Mouse (Mus musculus) megakaryocyte, embryonic 14.5 days (primary cell): ENCODE data around the gene Dmc1. TPM values are rescaled to one million over a fixed set of nuclear protein-coding genes. Genes with fewer than 3 reads are reported as not detected.

ENCODE experiments used
- H3K27me3 ChIP-seq: replicated peaks from 2 replicates; pipeline ENCODE3; 2012; ENCODE audit warnings: inconsistent platforms
- H3K36me3 ChIP-seq: replicated peaks from 2 replicates; pipeline ENCODE3; 2012; ENCODE audit warnings: low read length, inconsistent platforms, mixed read lengths
- H3K4me1 ChIP-seq: 2 replicates; pipeline ENCODE4 v1.6.1; 2012; ENCODE audit warnings: inconsistent platforms
- H3K4me3 ChIP-seq: replicated peaks from 2 replicates; pipeline ENCODE3; 2012; ENCODE audit warnings: moderate library complexity, mild to moderate bottlenecking, inconsistent platforms
- H3K9me3 ChIP-seq: 2 replicates; pipeline ENCODE4 v1.6.1; 2012; ENCODE audit warnings: inconsistent platforms
- FLI1 ChIP-seq: IDR thresholded peaks from 2 replicates; pipeline ENCODE4 v1.6.1; 2012; ENCODE audit warnings: low read length, inconsistent platforms, mixed read lengths
- GATA1 ChIP-seq: IDR thresholded peaks from 3 replicates; pipeline ENCODE4 v1.6.1; 2012; ENCODE audit warnings: mixed read lengths, low read length, inconsistent platforms, borderline replicate concordance
- polyA plus RNA-seq: library from polyadenylated mRNA; stranded (reverse); fragments of >175 nt; gene quantifications from 2 replicates; pipeline ENCODE4 v1.2.3, GENCODE M21; 2012; ENCODE audit warnings: low replicate concordance; ENCODE audit not compliant: insufficient read depth

Dmc1 gene
- polyA plus RNA-seq, result not detected in 2 replicates

DNA sequence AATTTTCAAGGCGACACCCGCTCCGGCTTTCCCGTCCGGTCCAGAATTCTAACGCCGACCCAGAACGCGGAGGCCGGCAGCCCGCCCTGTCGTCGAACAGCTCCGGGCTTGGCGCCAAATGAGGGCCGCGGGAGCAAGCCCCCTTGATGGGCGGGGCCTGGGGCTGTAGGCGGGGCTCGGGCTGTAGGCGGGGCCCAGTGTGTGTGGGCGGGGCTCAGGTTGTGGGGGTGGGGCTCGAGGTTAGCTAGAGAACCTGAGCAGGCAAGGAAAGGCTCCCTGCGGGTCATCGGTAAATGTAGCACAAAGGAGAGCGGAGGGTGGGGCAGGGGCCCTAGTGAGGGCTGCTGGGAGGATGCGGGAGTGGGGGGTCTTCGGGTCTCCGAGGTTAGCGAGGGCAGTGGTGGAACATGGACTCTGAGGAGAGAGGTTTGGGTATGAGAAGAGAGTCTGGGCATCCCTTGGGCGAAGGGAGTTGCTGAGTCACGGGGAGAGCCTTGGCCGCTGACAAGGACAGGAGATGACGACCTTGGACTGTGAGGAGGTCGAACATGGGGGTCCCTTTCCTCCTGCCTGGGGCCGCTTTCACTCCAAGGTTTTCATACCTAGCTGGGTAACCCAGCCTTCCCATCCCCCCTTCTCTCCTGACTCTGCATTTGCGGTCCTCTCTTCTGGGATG is at the start of gene Dmc1:
Dmc1 (minus strand) TSS at position 120 of the 676 bp plus-strand sequence.
- Histone ChIP-seq H3K4me1 (peaks cover 8% of the 10 kb centered on the region), H3K4me3 (no peak within 1 kb of the TSS), H3K9me3 (peaks cover 25% of the 10 kb centered on the region), H3K36me3 (no peaks in the 10 kb centered on the region), H3K27me3 (peaks cover 25% of the 10 kb centered on the region)
- TF ChIP-seq FLI1, result no peak
- TF ChIP-seq GATA1, result no peak

GRCm38 (mm10) chr15:79651481-79651880 is 46.6 kb upstream of the Dmc1 start:
- no peak for TF ChIP-seq GATA1
- TF ChIP-seq FLI1, result no peak
- Histone ChIP-seq H3K9me3 (no peaks in the 10 kb centered on the region), H3K27me3 (peaks cover 9% of the 10 kb centered on the region), H3K4me3 (no peak overlapping the region), H3K4me1 (peaks cover 40% of the 10 kb centered on the region), H3K36me3 (peaks cover 7% of the 10 kb centered on the region)

- no peaks in the 10 kb centered on the region for H3K9me3 ChIP-seq
- H3K4me1 ChIP-seq, result peaks cover 36% of the 10 kb centered on the region
- H3K4me3 ChIP-seq, result no peak overlapping the region
- TF ChIP-seq FLI1 (no peak), GATA1 (no peak)
- H3K27me3 ChIP-seq, result peaks cover 9% of the 10 kb centered on the region
- H3K36me3 ChIP-seq, result peaks cover 2% of the 10 kb centered on the region
Measured at GRCm38 (mm10) chr15:79650569-79650968, 45.7 kb upstream of the Dmc1 start.

DNA sequence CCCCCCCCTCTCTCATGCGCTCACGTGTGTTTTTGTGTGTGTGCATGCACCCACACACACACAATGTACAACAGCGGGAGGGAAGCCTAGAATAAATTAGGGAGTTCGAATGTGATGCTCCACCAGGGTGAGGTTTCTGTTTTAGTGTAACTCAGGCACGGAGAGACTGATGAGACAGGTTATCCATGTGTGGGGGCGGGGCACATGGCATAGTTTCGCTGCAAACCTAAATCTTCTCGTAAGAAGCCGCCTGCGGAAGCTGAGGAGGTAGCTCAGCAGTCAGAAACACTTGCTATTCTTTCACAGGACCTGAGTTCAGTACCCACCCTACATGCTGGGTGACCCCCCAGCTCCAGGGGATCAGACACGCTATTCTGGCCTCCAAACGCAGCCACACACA is 43.2 kb upstream of the Dmc1 start:
- H3K4me1 ChIP-seq, result peaks cover 32% of the 10 kb centered on the region
- peaks cover 16% of the 10 kb centered on the region for H3K27me3 ChIP-seq
- TF ChIP-seq FLI1, result no peak
- TF ChIP-seq GATA1, result no peak
- no peaks in the 10 kb centered on the region for H3K9me3 ChIP-seq
- peak overlapping the region; percentile 53 for H3K4me3 ChIP-seq
- H3K36me3 ChIP-seq, result peaks cover 2% of the 10 kb centered on the region

DNA sequence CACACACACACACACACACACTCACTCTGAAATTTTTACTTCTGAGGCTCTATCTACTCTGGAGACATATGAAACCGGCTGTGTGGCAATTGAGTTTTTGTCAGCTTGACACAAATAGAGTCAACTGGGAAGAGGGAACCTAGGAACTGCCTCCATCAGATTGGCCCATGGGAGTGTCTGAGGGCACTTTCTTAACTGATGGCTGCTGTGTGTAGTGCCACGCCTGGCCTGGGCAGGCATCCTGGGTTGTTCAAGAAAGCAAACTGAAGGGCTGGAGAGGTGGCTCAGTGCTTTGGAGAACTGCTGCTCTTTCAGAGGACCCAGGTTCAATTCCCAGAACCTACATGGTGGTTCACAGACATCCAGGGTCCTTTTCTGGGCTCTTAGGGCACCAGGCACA is 40.6 kb upstream of the Dmc1 start:
- Histone ChIP-seq H3K36me3 (peaks cover 14% of the 10 kb centered on the region), H3K9me3 (no peaks in the 10 kb centered on the region), H3K4me1 (peaks cover 55% of the 10 kb centered on the region), H3K27me3 (peaks cover 19% of the 10 kb centered on the region), H3K4me3 (no peak overlapping the region)
- TF ChIP-seq GATA1 (no peak), FLI1 (no peak)

DNA sequence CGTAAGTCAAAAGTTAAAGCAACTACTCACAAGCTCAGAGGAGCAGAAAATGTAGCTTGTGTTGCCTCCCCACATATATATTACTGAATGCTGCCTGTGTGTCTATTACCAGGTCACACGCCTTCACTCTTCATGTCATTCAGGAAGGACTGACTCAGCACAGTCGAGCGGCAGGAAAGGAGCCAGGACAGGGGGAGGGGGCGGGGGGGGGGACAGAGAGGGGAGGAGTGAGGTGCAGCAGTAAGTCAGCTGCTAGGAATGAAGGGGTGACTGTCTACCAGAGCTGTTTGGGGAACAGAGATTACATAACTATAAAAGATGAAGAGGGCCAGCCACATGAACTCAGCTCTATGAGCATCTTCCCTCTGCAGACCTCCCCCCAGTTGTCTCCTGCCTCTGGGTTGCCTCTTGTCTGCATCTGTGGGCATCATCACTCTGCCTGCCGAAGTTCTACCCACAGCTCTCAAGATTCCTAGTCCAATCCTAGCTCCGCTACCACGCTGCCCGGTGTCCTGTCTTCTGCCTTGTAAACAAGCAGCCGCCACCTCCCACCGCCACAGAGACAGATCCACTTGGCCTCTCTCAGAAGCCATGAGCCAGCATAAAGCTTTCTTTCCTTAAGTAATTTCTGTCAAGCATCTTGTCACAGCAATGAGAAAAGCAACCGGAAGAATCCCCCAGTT is 36.4 kb upstream of the Dmc1 start:
- Histone ChIP-seq H3K27me3 (peaks cover 18% of the 10 kb centered on the region), H3K36me3 (peaks cover 30% of the 10 kb centered on the region)
- TF ChIP-seq GATA1 (no peak), FLI1 (no peak)

GRCm38 (mm10) chr15:79630471-79630870 is 25.6 kb upstream of the Dmc1 start:
- Histone ChIP-seq H3K4me1 (peaks cover 6% of the 10 kb centered on the region), H3K36me3 (peaks cover 35% of the 10 kb centered on the region)

More for the DNA sequence above, 36.4 kb upstream of the Dmc1 start:
- H3K4me3 ChIP-seq, result peak overlapping the region; percentile 79
- H3K4me1 ChIP-seq, result peaks cover 56% of the 10 kb centered on the region
- no peaks in the 10 kb centered on the region for H3K9me3 ChIP-seq

DNA sequence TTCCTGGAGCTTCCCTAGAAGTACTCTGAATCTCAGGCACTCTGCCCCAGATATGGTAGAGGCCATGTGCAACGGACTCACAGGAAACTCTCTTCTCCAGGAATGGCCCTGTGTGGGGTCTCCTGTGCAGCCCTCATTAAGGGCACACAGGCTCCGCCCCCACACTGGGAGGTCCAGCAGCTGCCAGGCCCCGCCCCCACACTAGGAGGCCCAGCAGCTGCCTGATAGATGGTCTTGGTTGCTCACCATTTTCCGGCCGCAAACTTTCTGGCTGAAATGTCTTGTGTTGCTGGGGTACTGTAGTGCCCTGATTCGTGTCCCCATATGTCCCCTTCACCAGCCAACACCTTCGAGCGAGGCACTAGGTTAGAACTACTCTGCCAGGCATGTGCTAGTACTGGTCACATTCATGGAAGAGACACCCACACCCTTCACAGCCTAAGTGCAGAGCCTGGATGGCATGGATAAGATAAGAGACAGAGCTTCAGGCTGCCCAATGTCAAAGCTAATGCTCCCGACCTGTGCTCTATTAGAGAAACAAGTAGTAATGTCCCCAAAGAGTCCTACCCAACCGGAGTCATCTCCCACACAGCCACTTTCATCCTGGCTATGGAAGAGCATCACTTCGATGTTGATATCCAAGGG is 15.0 kb upstream of the Dmc1 start:
- Histone ChIP-seq H3K27me3 (peaks cover 35% of the 10 kb centered on the region), H3K4me1 (peaks cover 27% of the 10 kb centered on the region), H3K36me3 (peaks cover 25% of the 10 kb centered on the region), H3K9me3 (peaks cover 8% of the 10 kb centered on the region; the same call in 1 of the 2 replicates), H3K4me3 (no peak overlapping the region)
- TF ChIP-seq GATA1, result no peak
- TF ChIP-seq FLI1, result no peak

More at GRCm38 (mm10) chr15:79630471-79630870, 25.6 kb upstream of the Dmc1 start:
- Histone ChIP-seq H3K9me3 (peaks cover 11% of the 10 kb centered on the region), H3K27me3 (peaks cover 42% of the 10 kb centered on the region), H3K4me3 (no peak overlapping the region)
- TF ChIP-seq FLI1 (no peak), GATA1 (no peak)

- peaks cover 27% of the 10 kb centered on the region for H3K4me1 ChIP-seq
- peak overlapping the region; percentile 2 for H3K4me3 ChIP-seq
- TF ChIP-seq FLI1 (no peak), GATA1 (no peak)
- peaks cover 27% of the 10 kb centered on the region for H3K36me3 ChIP-seq
- peaks cover 30% of the 10 kb centered on the region for H3K27me3 ChIP-seq
- H3K9me3 ChIP-seq, result peaks cover 8% of the 10 kb centered on the region; the same call in 1 of the 2 replicates
Measured at GRCm38 (mm10) chr15:79618456-79618855, 13.5 kb upstream of the Dmc1 start.

DNA sequence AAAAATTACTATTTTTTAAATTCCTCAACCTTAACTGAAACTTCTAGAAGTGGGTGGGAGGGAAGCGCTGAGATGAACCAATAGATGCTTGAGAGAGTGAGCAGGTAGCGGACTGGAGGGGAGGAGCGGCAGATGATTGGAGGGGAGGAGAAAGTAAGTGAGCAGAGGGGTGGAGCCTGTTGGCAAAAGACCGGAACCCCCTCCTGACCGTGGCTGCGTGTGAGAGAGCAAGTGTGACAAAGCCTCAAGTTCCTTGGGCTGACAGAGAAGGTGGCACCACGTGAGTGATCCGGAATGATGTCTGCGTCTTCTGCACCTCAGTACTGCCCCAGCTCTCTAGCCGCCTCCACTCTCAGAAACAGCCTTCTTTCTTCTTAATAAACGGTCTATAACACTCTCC is 12.2 kb upstream of the Dmc1 start:
- peaks cover 22% of the 10 kb centered on the region for H3K27me3 ChIP-seq
- no peak overlapping the region for H3K4me3 ChIP-seq
- H3K4me1 ChIP-seq, result peaks cover 27% of the 10 kb centered on the region
- no peak for TF ChIP-seq FLI1
- TF ChIP-seq GATA1, result no peak
- peaks cover 28% of the 10 kb centered on the region for H3K36me3 ChIP-seq
- H3K9me3 ChIP-seq, result peaks cover 8% of the 10 kb centered on the region; the same call in 1 of the 2 replicates
